Mouse (Mus musculus): Measurements from ENCODE around the gene Pygo2. TPM values are rescaled to one million over a fixed set of nuclear protein-coding genes. Genes with fewer than 3 reads are reported as not detected.
A peak's percentile ranks its signal among the peaks of the same experiment; 100 is the strongest.

Gene Pygo2
- polyA plus RNA-seq, 1 experiment: 42.4 TPM

DNA sequence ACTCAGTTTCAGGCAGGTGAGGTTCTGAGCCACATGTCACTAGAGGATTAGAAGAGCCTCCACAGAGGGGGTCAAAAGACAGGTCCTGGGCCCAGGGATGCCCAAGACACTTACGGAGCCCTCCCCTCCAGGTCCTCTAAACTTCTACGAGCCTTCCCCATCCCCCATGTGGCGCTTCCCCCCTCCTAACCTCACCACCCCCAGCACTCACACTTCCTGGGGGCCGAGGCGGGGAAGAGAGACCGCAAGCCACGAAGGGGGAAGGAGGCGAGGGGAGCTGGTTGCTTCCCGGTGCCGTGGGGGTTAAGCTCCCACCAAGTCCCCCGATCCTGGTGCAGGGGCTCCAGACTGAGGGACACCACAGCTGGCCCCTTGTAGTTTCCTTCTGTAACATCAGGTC, 44.6 kb upstream of the Pygo2 start:
- no peak overlapping the region for H3K4me3 ChIP-seq (ENCODE audit: insufficient read depth, low read length)
- no peak for TF ChIP-seq CTCF (IDR thresholded peaks at IDR 0.05; ENCODE audit: borderline replicate concordance, insufficient read depth, low read length)
- no peak for TF ChIP-seq POLR2A (IDR thresholded peaks at IDR 0.05; ENCODE audit: low read depth, low read length)
- no peak overlapping the region for H3K27ac ChIP-seq (ENCODE audit: insufficient read depth, low read length)
- no peaks in the 10 kb centered on the region for H3K4me1 ChIP-seq (ENCODE audit: control insufficient read depth, insufficient read depth, low read length)

GRCm38 (mm10) chr3:89386438-89387420, 43.3 kb upstream of the Pygo2 start:
- no peak overlapping the region for H3K4me3 ChIP-seq (ENCODE audit: insufficient read depth, low read length)
- no peak overlapping the region for H3K27ac ChIP-seq (ENCODE audit: insufficient read depth, low read length)
- no peak for TF ChIP-seq CTCF (IDR thresholded peaks at IDR 0.05; ENCODE audit: borderline replicate concordance, insufficient read depth, low read length)
- TF ChIP-seq POLR2A (IDR thresholded peaks at IDR 0.05; ENCODE audit: low read depth, low read length): no peak

GRCm38 (mm10) chr3:89387632-89388031, 42.4 kb upstream of the Pygo2 start:
- no peak for TF ChIP-seq POLR2A (IDR thresholded peaks at IDR 0.05; ENCODE audit: low read depth, low read length)
- no peak for TF ChIP-seq CTCF (IDR thresholded peaks at IDR 0.05; ENCODE audit: borderline replicate concordance, insufficient read depth, low read length)
- Histone ChIP-seq H3K4me1 (ENCODE audit: control insufficient read depth, insufficient read depth, low read length) (no peaks in the 10 kb centered on the region), H3K4me3 (ENCODE audit: insufficient read depth, low read length) (no peak overlapping the region), H3K27ac (ENCODE audit: insufficient read depth, low read length) (no peak overlapping the region)

More at GRCm38 (mm10) chr3:89386438-89387420, 43.3 kb upstream of the Pygo2 start:
- no peaks in the 10 kb centered on the region for H3K4me1 ChIP-seq (ENCODE audit: control insufficient read depth, insufficient read depth, low read length)

DNA sequence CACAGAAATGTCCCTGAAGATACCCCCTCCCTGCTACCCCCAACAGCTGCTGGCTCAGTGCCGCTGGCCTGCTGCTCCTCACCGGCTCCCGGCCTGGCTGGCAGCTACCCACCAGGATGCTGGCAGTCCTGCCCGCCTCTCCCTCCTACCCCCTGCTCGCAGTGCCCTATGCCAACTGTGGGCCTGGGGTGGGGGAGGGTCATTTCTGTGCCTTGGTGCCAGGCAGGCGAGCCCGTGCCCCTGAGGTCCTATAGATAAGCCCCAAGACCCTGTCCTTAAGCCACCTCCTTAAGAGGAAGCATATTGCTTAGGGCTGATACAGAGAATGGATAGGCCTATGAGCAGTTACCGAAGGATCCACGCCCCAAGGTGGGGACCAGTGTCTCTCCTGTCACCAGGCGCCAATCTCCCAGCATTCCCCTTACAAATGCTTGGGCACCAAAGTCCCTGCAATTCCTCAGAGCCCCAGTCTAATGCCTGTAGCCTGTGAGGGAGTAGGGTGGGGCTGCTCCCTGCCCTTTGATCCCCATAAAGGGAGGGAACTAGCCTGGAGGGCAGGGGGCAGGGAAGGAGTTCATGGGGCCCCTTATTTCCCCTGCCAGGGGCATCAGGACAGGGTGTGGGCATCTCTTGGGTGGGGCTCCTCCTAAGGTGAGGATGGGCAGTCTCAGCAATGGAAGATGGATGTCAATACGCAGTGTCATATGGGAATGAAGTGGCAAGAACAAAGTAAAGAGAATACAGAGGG, 41.7 kb upstream of the Pygo2 start:
- no peak for TF ChIP-seq POLR2A (IDR thresholded peaks at IDR 0.05; ENCODE audit: low read depth, low read length)
- TF ChIP-seq CTCF (IDR thresholded peaks at IDR 0.05; ENCODE audit: borderline replicate concordance, insufficient read depth, low read length): no peak
- Histone ChIP-seq H3K4me1 (ENCODE audit: control insufficient read depth, insufficient read depth, low read length) (no peaks in the 10 kb centered on the region), H3K27ac (ENCODE audit: insufficient read depth, low read length) (no peak overlapping the region), H3K4me3 (ENCODE audit: insufficient read depth, low read length) (no peak overlapping the region)

DNA sequence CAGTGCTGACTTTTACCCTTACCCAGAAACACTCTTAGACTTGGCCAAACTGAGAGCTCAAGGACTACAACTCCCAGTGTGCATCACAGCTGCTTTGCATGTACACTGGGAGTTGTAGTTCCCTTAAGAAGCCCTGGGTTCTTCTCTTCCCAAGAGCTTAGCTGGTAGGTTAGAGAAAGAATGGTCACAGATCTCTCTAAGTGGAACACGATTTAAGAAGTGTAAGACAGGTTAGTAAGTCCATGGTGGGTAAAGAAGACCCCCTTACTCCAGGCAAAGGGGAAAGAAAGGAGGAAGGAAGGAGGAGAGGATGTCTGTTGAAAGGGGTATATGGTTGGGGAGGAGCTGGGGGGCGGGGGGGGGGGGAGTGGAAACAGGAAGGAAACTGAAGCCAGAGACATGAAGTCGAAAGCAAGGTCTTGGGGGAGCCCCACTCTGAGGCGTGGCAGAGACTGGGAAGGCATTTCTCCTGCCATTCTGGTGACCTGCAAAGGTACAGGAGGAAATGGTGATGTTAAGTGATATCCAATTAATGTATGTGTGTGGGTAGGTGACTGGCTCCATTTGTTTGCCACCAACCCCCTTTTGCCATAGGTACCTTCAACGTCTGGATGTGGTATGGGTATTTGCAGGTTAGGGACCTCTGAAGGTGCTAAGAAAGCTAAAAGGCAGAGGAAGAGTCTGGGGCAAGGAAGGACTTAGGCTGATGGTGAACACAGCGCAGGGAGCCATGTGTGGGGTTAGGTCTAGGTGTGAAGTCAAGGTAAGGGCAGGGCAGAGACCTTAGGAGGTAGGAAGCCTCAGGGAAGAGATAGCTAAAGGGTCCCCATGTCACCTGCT, 40.9 kb upstream of the Pygo2 start:
- Histone ChIP-seq H3K27ac (ENCODE audit: insufficient read depth, low read length) (no peak overlapping the region), H3K4me3 (ENCODE audit: insufficient read depth, low read length) (no peak overlapping the region), H3K4me1 (ENCODE audit: control insufficient read depth, insufficient read depth, low read length) (no peaks in the 10 kb centered on the region)
- TF ChIP-seq POLR2A (IDR thresholded peaks at IDR 0.05; ENCODE audit: low read depth, low read length): no peak
- TF ChIP-seq CTCF (IDR thresholded peaks at IDR 0.05; ENCODE audit: borderline replicate concordance, insufficient read depth, low read length): no peak

DNA sequence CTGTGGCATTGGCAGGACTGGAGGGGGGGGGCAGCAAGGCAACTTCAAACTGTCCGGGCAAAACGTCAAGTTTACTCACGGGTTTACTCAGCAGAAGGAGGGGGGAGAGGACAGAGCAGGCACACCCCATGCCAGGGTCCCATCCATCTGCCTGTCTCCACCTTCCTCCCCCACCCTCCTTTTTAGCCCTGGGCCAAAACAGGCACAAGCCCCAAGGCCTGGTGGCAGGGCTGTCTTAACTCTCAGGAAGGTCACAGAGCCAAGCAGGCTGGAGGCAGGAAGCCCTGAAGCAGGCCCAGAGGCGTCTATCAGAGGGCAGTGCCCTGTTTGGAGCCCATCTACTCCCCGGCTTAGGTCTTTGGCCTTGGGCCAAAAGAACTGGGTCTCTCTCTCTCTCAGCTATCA, 39.9 kb upstream of the Pygo2 start:
- TF ChIP-seq CTCF (IDR thresholded peaks at IDR 0.05; ENCODE audit: borderline replicate concordance, insufficient read depth, low read length): no peak
- TF ChIP-seq POLR2A (IDR thresholded peaks at IDR 0.05; ENCODE audit: low read depth, low read length): no peak

GRCm38 (mm10) chr3:89390699-89391662, 39.0 kb upstream of the Pygo2 start:
- peak overlapping the region; percentile 79 for H3K4me3 ChIP-seq (ENCODE audit: insufficient read depth, low read length)
- TF ChIP-seq POLR2A (IDR thresholded peaks at IDR 0.05; ENCODE audit: low read depth, low read length): peak; percentile 9
- TF ChIP-seq CTCF (IDR thresholded peaks at IDR 0.05; ENCODE audit: borderline replicate concordance, insufficient read depth, low read length): no peak
- no peaks in the 10 kb centered on the region for H3K4me1 ChIP-seq (ENCODE audit: control insufficient read depth, insufficient read depth, low read length)
- peak overlapping the region; percentile 95 for H3K27ac ChIP-seq (ENCODE audit: insufficient read depth, low read length)

More for the DNA sequence above, 39.9 kb upstream of the Pygo2 start:
- peak overlapping the region; percentile 6; the same call in 1 of the 2 replicates for H3K27ac ChIP-seq (ENCODE audit: insufficient read depth, low read length)
- H3K4me3 ChIP-seq (ENCODE audit: insufficient read depth, low read length): no peak overlapping the region
- H3K4me1 ChIP-seq (ENCODE audit: control insufficient read depth, insufficient read depth, low read length): no peaks in the 10 kb centered on the region

Measured in embryonic fibroblast, embryonic 13.5 days (primary cell).